Mouse (Mus musculus): ENCODE data around the gene Clip4. TPM values are rescaled to one million over a fixed set of nuclear protein-coding genes. Genes with fewer than 3 reads are reported as not detected.

Gene Clip4
- polyA plus RNA-seq, 1 experiment: 356 TPM

DNA sequence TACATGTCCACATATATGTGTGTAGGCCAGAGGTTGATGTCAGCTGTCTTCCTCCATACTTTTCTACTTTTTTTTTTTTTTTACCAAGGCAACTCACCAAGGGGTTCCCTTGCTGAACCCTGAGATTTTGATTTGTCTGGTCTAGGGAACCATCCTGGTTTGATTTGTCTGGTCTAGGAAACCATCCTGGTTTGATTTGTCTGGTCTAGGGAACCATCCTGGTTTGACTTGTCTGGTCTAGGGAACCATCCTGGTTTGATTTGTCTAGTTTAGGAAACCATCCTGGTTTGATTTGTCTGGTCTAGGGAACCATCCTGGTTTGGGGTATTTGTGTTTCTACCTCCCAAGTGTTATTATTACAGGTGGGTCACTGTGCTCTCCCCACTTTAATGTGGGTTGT is 18.2 kb downstream of the Clip4 start:
- H3K36me3 ChIP-seq (ENCODE audit: control insufficient read depth, insufficient read depth, low read length): no peaks in the 10 kb centered on the region
- no peaks in the 10 kb centered on the region for H3K27me3 ChIP-seq (ENCODE audit: control insufficient read depth, insufficient read depth, low read length)
- H3K4me3 ChIP-seq (ENCODE audit: control insufficient read depth, low read depth, low read length): no peak overlapping the region
- peaks cover 8% of the 10 kb centered on the region for H3K4me1 ChIP-seq (ENCODE audit: control insufficient read depth, insufficient read depth, low read length)
- no peak overlapping the region for H3K27ac ChIP-seq (ENCODE audit: control insufficient read depth, insufficient read depth, low read depth, low read length)
- TF ChIP-seq POLR2A (IDR thresholded peaks at IDR 0.05; ENCODE audit: control insufficient read depth, low read depth, low read length): no peak
- no peak for TF ChIP-seq CTCF (IDR thresholded peaks at IDR 0.05; ENCODE audit: control insufficient read depth, insufficient read depth, insufficient replicate concordance, low read depth, low read length)

DNA sequence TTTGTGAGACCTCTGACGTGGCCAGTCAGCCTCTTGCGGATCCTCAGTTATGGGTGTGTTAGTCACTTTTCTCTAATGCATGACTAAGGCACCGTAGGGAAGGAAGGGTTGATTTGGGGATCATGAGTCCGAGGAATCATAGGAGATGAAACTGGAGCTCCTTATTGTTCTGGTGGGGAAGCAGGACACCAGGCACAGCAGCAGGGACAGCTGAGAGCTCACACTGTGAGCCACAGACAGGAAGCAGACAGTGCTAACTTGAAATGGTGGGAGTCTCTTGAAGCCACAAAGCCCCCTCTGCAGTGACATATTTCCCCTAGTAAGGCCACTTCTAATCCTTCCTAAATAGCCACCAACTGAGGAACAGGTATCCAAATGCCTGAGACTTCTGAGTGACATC is 22.8 kb downstream of the Clip4 start:
- Histone ChIP-seq H3K4me1 (ENCODE audit: control insufficient read depth, insufficient read depth, low read length) (no peaks in the 10 kb centered on the region), H3K27ac (ENCODE audit: control insufficient read depth, insufficient read depth, low read depth, low read length) (no peak overlapping the region), H3K36me3 (ENCODE audit: control insufficient read depth, insufficient read depth, low read length) (no peaks in the 10 kb centered on the region), H3K27me3 (ENCODE audit: control insufficient read depth, insufficient read depth, low read length) (no peaks in the 10 kb centered on the region), H3K4me3 (ENCODE audit: control insufficient read depth, low read depth, low read length) (no peak overlapping the region)
- TF ChIP-seq CTCF (IDR thresholded peaks at IDR 0.05; ENCODE audit: control insufficient read depth, insufficient read depth, insufficient replicate concordance, low read depth, low read length): no peak
- no peak for TF ChIP-seq POLR2A (IDR thresholded peaks at IDR 0.05; ENCODE audit: control insufficient read depth, low read depth, low read length)

DNA sequence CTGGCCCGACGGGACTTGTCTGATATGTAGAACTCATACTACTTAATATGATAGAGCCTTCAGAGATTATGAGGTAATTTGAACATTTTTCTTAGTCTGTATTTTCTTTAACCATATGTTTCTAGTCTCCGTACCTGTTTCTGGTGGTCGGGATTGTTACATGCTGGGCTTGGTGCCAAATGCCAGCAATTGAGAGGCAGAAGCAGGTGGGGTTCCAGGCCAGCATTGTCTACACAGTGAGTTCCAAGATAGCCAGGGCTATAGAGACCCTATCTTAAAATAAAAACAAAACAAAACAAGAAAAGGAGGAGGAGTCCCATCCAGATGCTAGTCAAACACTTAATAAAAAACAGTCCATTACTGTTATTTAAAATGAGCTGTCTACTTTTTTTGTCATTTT is 23.3 kb downstream of the Clip4 start:
- TF ChIP-seq POLR2A (IDR thresholded peaks at IDR 0.05; ENCODE audit: control insufficient read depth, low read depth, low read length) (no peak), CTCF (IDR thresholded peaks at IDR 0.05; ENCODE audit: control insufficient read depth, insufficient read depth, insufficient replicate concordance, low read depth, low read length) (no peak)
- no peak overlapping the region for H3K4me3 ChIP-seq (ENCODE audit: control insufficient read depth, low read depth, low read length)
- H3K4me1 ChIP-seq (ENCODE audit: control insufficient read depth, insufficient read depth, low read length): no peaks in the 10 kb centered on the region
- no peaks in the 10 kb centered on the region for H3K36me3 ChIP-seq (ENCODE audit: control insufficient read depth, insufficient read depth, low read length)
- H3K27ac ChIP-seq (ENCODE audit: control insufficient read depth, insufficient read depth, low read depth, low read length): no peak overlapping the region
- H3K27me3 ChIP-seq (ENCODE audit: control insufficient read depth, insufficient read depth, low read length): no peaks in the 10 kb centered on the region

DNA sequence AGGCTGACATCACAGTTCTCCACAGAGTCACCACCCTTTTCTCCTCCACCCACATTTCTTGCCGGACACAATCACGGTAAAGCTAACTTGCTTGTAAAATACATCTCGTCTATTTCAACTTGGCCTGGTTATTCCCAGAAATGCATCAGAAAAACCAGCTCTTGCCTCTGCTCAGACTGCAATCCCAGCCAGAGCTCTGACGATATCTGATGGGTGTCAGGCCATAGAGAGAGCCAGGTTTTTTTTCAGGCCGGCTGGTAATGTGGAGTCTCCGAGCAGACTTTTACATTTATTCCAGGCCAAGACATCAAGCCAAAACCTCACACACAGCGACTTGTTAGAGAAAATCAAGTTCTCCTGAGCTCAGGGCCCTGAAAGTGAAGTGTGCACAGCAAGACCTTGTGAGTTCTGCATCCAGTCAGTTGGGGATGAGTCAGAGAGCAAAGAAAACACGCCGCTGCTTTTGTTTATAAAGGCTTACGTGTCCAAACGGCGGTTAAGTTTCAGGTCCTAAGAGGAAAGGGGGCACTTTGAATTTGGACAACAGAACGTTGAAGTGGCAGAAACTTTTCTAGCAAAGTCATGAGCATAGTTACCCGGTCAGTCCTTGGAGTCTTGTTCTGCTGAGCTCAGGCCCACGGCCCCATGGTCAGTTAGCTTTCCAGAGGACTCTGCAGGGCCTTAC is 27.4 kb downstream of the Clip4 start:
- Histone ChIP-seq H3K4me1 (ENCODE audit: control insufficient read depth, insufficient read depth, low read length) (no peaks in the 10 kb centered on the region), H3K27ac (ENCODE audit: control insufficient read depth, insufficient read depth, low read depth, low read length) (no peak overlapping the region; the same call in 1 of the 2 replicates), H3K36me3 (ENCODE audit: control insufficient read depth, insufficient read depth, low read length) (no peaks in the 10 kb centered on the region), H3K27me3 (ENCODE audit: control insufficient read depth, insufficient read depth, low read length) (no peaks in the 10 kb centered on the region), H3K4me3 (ENCODE audit: control insufficient read depth, low read depth, low read length) (no peak overlapping the region)
- no peak for TF ChIP-seq POLR2A (IDR thresholded peaks at IDR 0.05; ENCODE audit: control insufficient read depth, low read depth, low read length)
- no peak for TF ChIP-seq CTCF (IDR thresholded peaks at IDR 0.05; ENCODE audit: control insufficient read depth, insufficient read depth, insufficient replicate concordance, low read depth, low read length)

DNA sequence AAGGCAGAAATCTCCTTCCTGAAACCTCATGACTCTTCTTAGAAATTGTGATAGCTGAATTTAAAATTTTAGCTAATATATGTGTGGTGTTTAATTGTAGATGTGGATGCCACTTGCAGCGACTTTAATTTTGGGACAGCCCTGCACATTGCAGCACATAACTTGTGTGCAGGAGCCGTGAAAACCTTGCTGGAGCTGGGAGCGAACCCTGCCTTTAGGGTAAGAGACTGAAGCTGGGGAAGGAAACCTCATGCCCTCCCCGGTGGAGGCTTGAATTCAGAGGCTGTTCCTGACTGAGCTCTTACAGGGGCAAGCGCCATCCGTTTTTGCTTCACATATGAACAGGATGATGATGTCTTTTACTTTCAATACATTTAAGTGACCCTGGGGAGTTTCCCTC is 35.2 kb downstream of the Clip4 start:
- Histone ChIP-seq H3K4me1 (ENCODE audit: control insufficient read depth, insufficient read depth, low read length) (no peaks in the 10 kb centered on the region), H3K4me3 (ENCODE audit: control insufficient read depth, low read depth, low read length) (no peak overlapping the region)

DNA sequence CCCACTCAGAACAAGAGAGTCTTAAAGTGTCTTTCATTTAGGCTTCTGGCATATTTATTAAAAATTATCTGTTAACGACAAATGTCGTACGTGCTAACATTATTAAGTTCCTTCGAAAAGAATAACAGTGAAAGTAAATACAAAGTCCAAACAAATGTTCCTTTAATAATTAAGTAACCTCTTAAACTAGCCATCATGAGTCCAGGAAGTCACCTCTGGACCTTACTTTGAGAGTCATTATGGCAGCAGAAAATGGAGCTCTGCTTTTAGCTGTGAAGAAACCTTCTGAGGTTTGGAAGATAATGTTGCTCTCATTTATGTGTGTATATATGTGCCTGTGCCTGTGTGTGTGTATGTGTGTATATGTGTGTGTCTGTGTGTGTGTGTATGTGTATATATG is 35.6 kb downstream of the Clip4 start:
- no peaks in the 10 kb centered on the region for H3K36me3 ChIP-seq (ENCODE audit: control insufficient read depth, insufficient read depth, low read length)
- TF ChIP-seq CTCF (IDR thresholded peaks at IDR 0.05; ENCODE audit: control insufficient read depth, insufficient read depth, insufficient replicate concordance, low read depth, low read length) (no peak), POLR2A (IDR thresholded peaks at IDR 0.05; ENCODE audit: control insufficient read depth, low read depth, low read length) (no peak)

More for the DNA sequence above, 35.2 kb downstream of the Clip4 start:
- no peaks in the 10 kb centered on the region for H3K27me3 ChIP-seq (ENCODE audit: control insufficient read depth, insufficient read depth, low read length)
- TF ChIP-seq POLR2A (IDR thresholded peaks at IDR 0.05; ENCODE audit: control insufficient read depth, low read depth, low read length) (no peak), CTCF (IDR thresholded peaks at IDR 0.05; ENCODE audit: control insufficient read depth, insufficient read depth, insufficient replicate concordance, low read depth, low read length) (no peak)
- no peaks in the 10 kb centered on the region for H3K36me3 ChIP-seq (ENCODE audit: control insufficient read depth, insufficient read depth, low read length)
- H3K27ac ChIP-seq (ENCODE audit: control insufficient read depth, insufficient read depth, low read depth, low read length): no peak overlapping the region

DNA sequence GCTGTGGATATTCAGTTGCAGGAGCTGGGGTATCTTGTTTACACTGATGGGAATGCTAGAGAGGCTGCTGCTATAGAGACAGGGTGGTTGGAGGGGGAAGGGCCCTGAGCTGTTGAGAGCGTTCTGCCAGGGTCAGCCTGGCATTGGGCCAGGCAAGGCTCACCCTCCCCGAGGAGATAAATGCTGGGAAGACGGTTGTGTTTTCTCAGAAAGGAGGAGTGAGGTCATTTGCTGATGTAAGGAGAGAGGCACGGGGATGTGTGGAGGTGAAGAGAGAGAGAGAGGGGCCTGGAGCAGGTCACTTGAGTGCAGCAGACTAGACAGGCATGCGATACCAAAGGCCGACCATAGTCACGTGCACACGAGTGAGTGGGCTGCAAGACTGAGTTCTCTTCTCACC is 42.8 kb downstream of the Clip4 start:
- no peaks in the 10 kb centered on the region for H3K27me3 ChIP-seq (ENCODE audit: control insufficient read depth, insufficient read depth, low read length)
- H3K36me3 ChIP-seq (ENCODE audit: control insufficient read depth, insufficient read depth, low read length): no peaks in the 10 kb centered on the region
- H3K4me3 ChIP-seq (ENCODE audit: control insufficient read depth, low read depth, low read length): no peak overlapping the region
- H3K4me1 ChIP-seq (ENCODE audit: control insufficient read depth, insufficient read depth, low read length): no peaks in the 10 kb centered on the region
- no peak overlapping the region for H3K27ac ChIP-seq (ENCODE audit: control insufficient read depth, insufficient read depth, low read depth, low read length)
- no peak for TF ChIP-seq POLR2A (IDR thresholded peaks at IDR 0.05; ENCODE audit: control insufficient read depth, low read depth, low read length)
- no peak for TF ChIP-seq CTCF (IDR thresholded peaks at IDR 0.05; ENCODE audit: control insufficient read depth, insufficient read depth, insufficient replicate concordance, low read depth, low read length)

More for the DNA sequence above, 35.6 kb downstream of the Clip4 start:
- no peaks in the 10 kb centered on the region for H3K27me3 ChIP-seq (ENCODE audit: control insufficient read depth, insufficient read depth, low read length)
- no peak overlapping the region for H3K4me3 ChIP-seq (ENCODE audit: control insufficient read depth, low read depth, low read length)
- H3K27ac ChIP-seq (ENCODE audit: control insufficient read depth, insufficient read depth, low read depth, low read length): no peak overlapping the region
- no peaks in the 10 kb centered on the region for H3K4me1 ChIP-seq (ENCODE audit: control insufficient read depth, insufficient read depth, low read length)
